Mouse (Mus musculus) CD4-positive helper T cell, adult 2 months (primary cell): Measurements from ENCODE around the gene Ubp1.

ENCODE experiments used
- DNase-seq: peaks from one replicate; pipeline ENCODE4 v3.0.0-alpha.2; 2012; ENCODE audit warnings: low read depth, missing footprints, low spot score

The Ubp1 gene

GRCm38 (mm10) chr9:114014034-114014433 lies 83.3 kb downstream of the Ubp1 start:
- DNase-seq = no peak

DNA sequence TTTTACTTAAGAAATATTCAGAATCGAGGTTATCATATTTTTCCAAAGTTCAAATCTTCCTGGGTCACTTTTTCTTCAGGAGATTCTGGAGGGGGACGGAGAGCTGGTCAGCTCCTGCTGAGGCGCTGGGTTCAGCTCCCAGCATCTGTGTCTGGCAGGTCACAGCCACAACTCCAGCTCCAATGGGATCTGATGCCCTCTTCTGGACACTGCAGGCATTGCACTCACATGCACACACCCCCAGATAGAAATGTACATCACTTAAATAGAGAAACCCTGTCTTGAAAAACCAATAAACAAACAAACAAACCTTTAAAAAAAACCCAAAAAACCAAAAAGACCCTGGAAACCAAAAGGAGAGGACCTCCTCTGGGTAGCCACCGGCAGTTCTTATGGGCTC lies 85.0 kb downstream of the Ubp1 start:
- DNase-seq = no peak

DNA sequence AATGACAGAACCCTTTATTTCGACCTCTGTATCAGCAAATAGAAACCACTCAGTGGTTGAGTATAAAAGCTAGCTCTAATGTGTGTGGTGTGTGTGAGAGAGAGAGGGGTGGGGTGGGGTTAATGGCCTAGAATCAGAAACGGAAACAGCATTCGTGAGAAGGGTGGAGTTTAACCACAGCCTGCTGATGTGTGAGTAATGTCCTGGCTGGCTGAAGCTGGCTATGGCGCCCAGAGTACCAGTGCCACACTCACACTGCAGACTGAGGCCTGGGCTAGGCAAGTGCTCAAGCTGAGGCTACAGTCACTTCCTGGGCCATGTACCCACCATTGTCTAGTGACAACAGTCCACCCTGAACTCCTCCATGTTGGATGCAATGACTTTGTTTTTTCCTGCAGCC lies 85.7 kb downstream of the Ubp1 start:
- DNase-seq = peak; percentile 45

DNA sequence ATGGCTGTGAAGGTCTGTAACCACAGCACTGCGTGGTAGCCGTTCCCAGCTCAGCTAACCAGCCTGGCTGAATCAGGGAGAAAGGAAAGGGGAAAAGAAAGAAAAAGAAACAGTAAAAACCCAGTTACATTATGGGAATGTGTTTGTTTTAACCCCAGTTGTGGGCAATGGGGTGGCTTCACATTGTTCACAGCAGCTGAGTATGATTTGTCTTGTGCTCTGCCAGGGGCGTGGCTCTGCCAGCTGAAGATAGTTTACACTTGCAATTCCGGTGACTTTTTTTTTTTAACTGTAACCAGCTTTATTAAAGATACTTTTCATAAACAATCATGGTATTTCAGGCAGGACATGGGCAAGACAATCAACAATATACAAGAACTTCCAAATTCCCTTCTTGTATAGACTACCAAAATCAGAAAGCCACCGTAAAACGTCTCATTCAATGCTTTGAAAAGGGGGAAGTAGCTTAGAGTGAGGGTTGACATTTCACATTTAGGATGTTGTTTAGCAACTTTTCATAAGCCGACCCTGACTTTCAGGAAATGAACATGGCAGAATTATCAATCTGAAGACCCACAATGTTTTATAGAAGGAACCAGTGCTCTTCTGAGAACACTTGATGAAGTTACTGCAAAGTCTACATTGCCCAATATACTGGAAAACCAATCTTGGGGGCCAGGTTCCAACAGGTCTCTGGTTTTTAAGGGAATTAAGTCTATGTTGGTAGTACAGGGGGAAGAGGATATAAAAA lies 88.5 kb downstream of the Ubp1 start:
- DNase-seq = no peak

GRCm38 (mm10) chr9:114022141-114022540 lies 91.4 kb downstream of the Ubp1 start:
- no peak for DNase-seq

DNA sequence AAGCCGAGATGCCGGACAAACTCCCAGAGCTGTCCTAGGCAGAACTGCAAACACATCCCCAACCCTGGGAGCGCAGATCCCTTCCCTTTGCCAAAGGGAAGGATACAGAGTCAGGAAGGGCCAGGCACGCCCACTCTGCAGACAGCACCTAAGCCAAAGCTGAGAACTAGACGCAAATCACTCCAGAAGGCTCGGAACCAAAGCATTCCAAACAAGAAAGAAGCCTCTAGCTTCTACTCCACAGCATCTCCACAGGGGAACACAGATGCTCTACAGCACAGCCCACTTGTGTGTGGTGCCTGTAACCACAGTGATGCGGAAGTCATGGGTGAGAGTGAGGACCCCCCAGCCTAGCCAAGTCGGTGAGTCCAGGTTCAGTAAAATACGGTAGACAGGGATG lies 94.4 kb downstream of the Ubp1 start:
- DNase-seq = no peak

GRCm38 (mm10) chr9:114025846-114026245 lies 95.1 kb downstream of the Ubp1 start:
- no peak for DNase-seq

DNA sequence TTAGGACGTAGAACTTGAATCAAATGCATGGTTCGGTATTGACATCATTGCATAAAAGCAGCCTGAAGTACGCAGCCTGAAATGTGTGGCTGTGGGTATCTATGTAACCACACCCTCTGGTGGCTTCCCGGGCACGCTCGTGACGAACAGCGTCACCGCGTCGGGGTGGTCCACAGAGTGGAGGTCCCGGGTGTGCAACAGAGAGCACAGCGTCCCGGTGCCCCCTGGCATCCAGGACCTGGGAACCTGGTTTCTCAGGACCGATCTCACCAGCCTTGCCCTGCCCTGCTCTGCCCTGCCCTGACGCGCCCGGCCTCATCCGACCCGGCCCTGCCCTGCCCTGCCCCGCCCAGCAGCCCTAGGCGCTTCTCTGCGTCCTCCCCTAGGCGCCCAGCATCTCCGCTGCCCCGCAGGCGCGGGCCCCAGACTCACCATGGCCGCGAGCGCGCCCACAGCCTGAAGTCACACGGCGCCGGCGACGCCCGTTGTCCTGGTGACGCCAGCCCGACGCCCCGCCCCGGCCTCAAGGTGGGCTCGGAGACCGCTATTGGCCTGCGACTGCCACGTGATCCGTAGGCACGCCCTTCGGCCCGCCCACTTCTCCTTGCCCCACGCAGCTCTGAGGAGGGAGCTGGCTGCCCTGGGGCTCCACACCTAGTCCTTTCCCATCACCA lies 95.7 kb downstream of the Ubp1 start:
- peak; percentile 85 for DNase-seq
